Mouse (Mus musculus): ENCODE results near the gene 2610528J11Rik.

The 2610528J11Rik gene

GRCm38 (mm10) chr4:118539904-118540303 lies 13.1 kb downstream of the 2610528J11Rik start:
- DNase-seq (ENCODE audit: inconsistent age in 2 of 2, low spot score in 1 of 2), result no peak

GRCm38 (mm10) chr4:118542510-118543157 lies 15.8 kb downstream of the 2610528J11Rik start:
- no peak for DNase-seq (ENCODE audit: inconsistent age in 2 of 2, low spot score in 1 of 2)

- peak in 1 of 2 experiments; percentile 10 for DNase-seq (ENCODE audit: inconsistent age in 2 of 2, low spot score in 1 of 2)
Measured at GRCm38 (mm10) chr4:118543158-118543530, 16.3 kb downstream of the 2610528J11Rik start.

GRCm38 (mm10) chr4:118543592-118544260 lies 16.9 kb downstream of the 2610528J11Rik start, which contains the start of gene Tmem125:
Tmem125 (minus strand) TSS chr4:118544044.
- DNase-seq (ENCODE audit: inconsistent age in 2 of 2, low spot score in 1 of 2), result peak; percentile 64 to 84

GRCm38 (mm10) chr4:118544441-118545127 lies 17.8 kb downstream of the 2610528J11Rik start:
- no peak for DNase-seq (ENCODE audit: inconsistent age in 2 of 2, low spot score in 1 of 2)

GRCm38 (mm10) chr4:118547424-118548129 lies 20.8 kb downstream of the 2610528J11Rik start:
- peak; percentile 61 to 76 for DNase-seq (ENCODE audit: inconsistent age in 2 of 2, low spot score in 1 of 2)

GRCm38 (mm10) chr4:118548130-118548480 lies 21.3 kb downstream of the 2610528J11Rik start:
- peak; percentile 14 to 29 for DNase-seq (ENCODE audit: inconsistent age in 2 of 2, low spot score in 1 of 2)

GRCm38 (mm10) chr4:118553039-118553649 lies 26.3 kb downstream of the 2610528J11Rik start:
- DNase-seq (ENCODE audit: inconsistent age in 2 of 2, low spot score in 1 of 2), result no peak

- DNase-seq (ENCODE audit: inconsistent age in 2 of 2, low spot score in 1 of 2), result no peak
Measured at GRCm38 (mm10) chr4:118564062-118564925, 37.5 kb downstream of the 2610528J11Rik start.

- no peak for DNase-seq (ENCODE audit: inconsistent age in 2 of 2, low spot score in 1 of 2)
Measured at GRCm38 (mm10) chr4:118564926-118565279, 38.1 kb downstream of the 2610528J11Rik start.

- DNase-seq (ENCODE audit: inconsistent age in 2 of 2, low spot score in 1 of 2), result peak; percentile 56 to 88
Measured at GRCm38 (mm10) chr4:118566161-118566676, 39.4 kb downstream of the 2610528J11Rik start.

GRCm38 (mm10) chr4:118568709-118569108 lies 41.9 kb downstream of the 2610528J11Rik start:
- DNase-seq (ENCODE audit: inconsistent age in 2 of 2, low spot score in 1 of 2), result no peak

GRCm38 (mm10) chr4:118569320-118569719 lies 42.5 kb downstream of the 2610528J11Rik start:
- DNase-seq (ENCODE audit: inconsistent age in 2 of 2, low spot score in 1 of 2), result no peak

GRCm38 (mm10) chr4:118571441-118571840 lies 44.6 kb downstream of the 2610528J11Rik start:
- DNase-seq (ENCODE audit: inconsistent age in 2 of 2, low spot score in 1 of 2), result no peak

- DNase-seq (ENCODE audit: inconsistent age in 2 of 2, low spot score in 1 of 2), result peak; percentile 54 to 88
Measured at GRCm38 (mm10) chr4:118576097-118576496, 49.3 kb downstream of the 2610528J11Rik start.

GRCm38 (mm10) chr4:118579313-118579712 lies 52.5 kb downstream of the 2610528J11Rik start:
- peak; percentile 17 to 36 for DNase-seq (ENCODE audit: inconsistent age in 2 of 2, low spot score in 1 of 2)
